Mouse (Mus musculus) embryonic fibroblast, embryonic 13.5 days (primary cell): ENCODE data around the gene Tnip2.

Source experiments
- CTCF ChIP-seq: IDR thresholded peaks from 2 replicates; pipeline ENCODE4 v1.5.1; 2011; ENCODE audit warnings: mild to moderate bottlenecking, control low read depth, low read length, moderate library complexity, borderline replicate concordance; ENCODE audit not compliant: insufficient read depth
- POLR2A ChIP-seq: IDR thresholded peaks from 2 replicates; pipeline ENCODE4 v1.6.1; 2011; ENCODE audit warnings: low read depth, mild to moderate bottlenecking, control low read depth, low read length, moderate library complexity

- no peak for TF ChIP-seq POLR2A
- no peak for TF ChIP-seq CTCF
These were observed 21.2 kb upstream of the Tnip2 start for GRCm38 (mm10) chr5:34534776-34535581.
